Mouse (Mus musculus): Measurements from ENCODE around the gene Smpdl3a. TPM values are rescaled to one million over a fixed set of nuclear protein-coding genes. Genes with fewer than 3 reads are reported as not detected.
A peak's percentile ranks its signal among the peaks of the same experiment; 100 is the strongest.

Gene Smpdl3a
- polyA plus RNA-seq (2014; fragmentation: Nextera tagmentation; extraction: Ambion mirVana), result 9.2 and 9.4 TPM in 2 replicates

- Histone ChIP-seq H3K27ac (ENCODE audit: low read depth, low read length) (0 out of 2 replicates have a peak within 1 kb of the TSS, but pooled peaks have one; percentile 37), H3K27me3 (ENCODE audit: control insufficient read depth, insufficient read depth, low read length) (no peaks in the 10 kb centered on the region), H3K4me3 (ENCODE audit: low read depth, low read length) (peak within 1 kb of the TSS; percentile 37), H3K9me3 (ENCODE audit: control insufficient read depth, low read length) (peaks cover 2% of the 10 kb centered on the region; the same call in 1 of the 2 replicates), H3K36me3 (ENCODE audit: control insufficient read depth, insufficient read depth, low read length) (no peaks in the 10 kb centered on the region), H3K9ac (ENCODE audit: low read length) (peak within 1 kb of the TSS; percentile 70), H3K4me2 (ENCODE audit: low read depth, low read length, severe bottlenecking) (peak within 1 kb of the TSS; percentile 80), H3K4me1 (replicated peaks; ENCODE audit: control insufficient read depth, insufficient read depth, low read length) (peaks cover 16% of the 10 kb centered on the region; the same call in 1 of the 2 replicates)
- WGBS, result 77% methylated on average over 7 of the region's 7 CpGs
- DNase-seq (ENCODE audit: low spot score) (no peak), ATAC-seq (replicated peaks; ENCODE audit: low FRiP score) (no peak)
Measured at GRCm38 (mm10) chr10:57794018-57794417, at the start of gene Smpdl3a. Gene Smpdl3a (plus strand): TSS chr10:57794335.

- no peak overlapping the region for H3K9ac ChIP-seq (ENCODE audit: low read length)
- H3K4me3 ChIP-seq (ENCODE audit: low read depth, low read length), result no peak overlapping the region
- no peaks in the 10 kb centered on the region for H3K27me3 ChIP-seq (ENCODE audit: control insufficient read depth, insufficient read depth, low read length)
- H3K36me3 ChIP-seq (ENCODE audit: control insufficient read depth, insufficient read depth, low read length), result no peaks in the 10 kb centered on the region
- no peak for ATAC-seq (replicated peaks; ENCODE audit: low FRiP score)
- H3K9me3 ChIP-seq (ENCODE audit: control insufficient read depth, low read length), result no peaks in the 10 kb centered on the region
- no peak overlapping the region for H3K4me2 ChIP-seq (ENCODE audit: low read depth, low read length, severe bottlenecking)
- no peak overlapping the region for H3K27ac ChIP-seq (ENCODE audit: low read depth, low read length)
- DNase-seq (ENCODE audit: low spot score), result no peak
- H3K4me1 ChIP-seq (replicated peaks; ENCODE audit: control insufficient read depth, insufficient read depth, low read length), result no peaks in the 10 kb centered on the region; the same call in 1 of the 2 replicates
Measured at GRCm38 (mm10) chr10:57745452-57745851, 48.7 kb upstream of the Smpdl3a start.

GRCm38 (mm10) chr10:57747127-57747526 is 47.0 kb upstream of the Smpdl3a start:
- H3K27me3 ChIP-seq (ENCODE audit: control insufficient read depth, insufficient read depth, low read length), result no peaks in the 10 kb centered on the region
- no peaks in the 10 kb centered on the region for H3K9me3 ChIP-seq (ENCODE audit: control insufficient read depth, low read length)
- H3K9ac ChIP-seq (ENCODE audit: low read length), result no peak overlapping the region
- no peak overlapping the region for H3K4me3 ChIP-seq (ENCODE audit: low read depth, low read length)
- no peaks in the 10 kb centered on the region for H3K36me3 ChIP-seq (ENCODE audit: control insufficient read depth, insufficient read depth, low read length)
- DNase-seq (ENCODE audit: low spot score) (no peak), ATAC-seq (replicated peaks; ENCODE audit: low FRiP score) (no peak)
- no peak overlapping the region for H3K27ac ChIP-seq (ENCODE audit: low read depth, low read length)
- H3K4me1 ChIP-seq (replicated peaks; ENCODE audit: control insufficient read depth, insufficient read depth, low read length), result no peaks in the 10 kb centered on the region; the same call in 1 of the 2 replicates
- H3K4me2 ChIP-seq (ENCODE audit: low read depth, low read length, severe bottlenecking), result no peak overlapping the region

GRCm38 (mm10) chr10:57753343-57753742 is 40.8 kb upstream of the Smpdl3a start:
- H3K4me3 ChIP-seq (ENCODE audit: low read depth, low read length), result no peak overlapping the region
- no peaks in the 10 kb centered on the region for H3K9me3 ChIP-seq (ENCODE audit: control insufficient read depth, low read length)
- ATAC-seq (replicated peaks; ENCODE audit: low FRiP score), result no peak
- H3K9ac ChIP-seq (ENCODE audit: low read length), result no peak overlapping the region
- no peaks in the 10 kb centered on the region for H3K27me3 ChIP-seq (ENCODE audit: control insufficient read depth, insufficient read depth, low read length)
- no peaks in the 10 kb centered on the region for H3K4me1 ChIP-seq (replicated peaks; ENCODE audit: control insufficient read depth, insufficient read depth, low read length)
- DNase-seq (ENCODE audit: low spot score), result no peak
- H3K4me2 ChIP-seq (ENCODE audit: low read depth, low read length, severe bottlenecking), result no peak overlapping the region
- H3K36me3 ChIP-seq (ENCODE audit: control insufficient read depth, insufficient read depth, low read length), result no peaks in the 10 kb centered on the region
- H3K27ac ChIP-seq (ENCODE audit: low read depth, low read length), result no peak overlapping the region
- WGBS, result 89% methylated on average over 1 of the region's 1 CpGs

- DNase-seq (ENCODE audit: low spot score), result no peak
- Histone ChIP-seq H3K4me2 (ENCODE audit: low read depth, low read length, severe bottlenecking) (no peak overlapping the region), H3K27ac (ENCODE audit: low read depth, low read length) (no peak overlapping the region), H3K9ac (ENCODE audit: low read length) (no peak overlapping the region), H3K36me3 (ENCODE audit: control insufficient read depth, insufficient read depth, low read length) (no peaks in the 10 kb centered on the region), H3K4me3 (ENCODE audit: low read depth, low read length) (no peak overlapping the region), H3K27me3 (ENCODE audit: control insufficient read depth, insufficient read depth, low read length) (no peaks in the 10 kb centered on the region), H3K9me3 (ENCODE audit: control insufficient read depth, low read length) (no peaks in the 10 kb centered on the region), H3K4me1 (replicated peaks; ENCODE audit: control insufficient read depth, insufficient read depth, low read length) (no peaks in the 10 kb centered on the region)
- ATAC-seq (replicated peaks; ENCODE audit: low FRiP score), result no peak
- 93% methylated on average over 2 of the region's 2 CpGs for WGBS
Measured at GRCm38 (mm10) chr10:57755201-57755736, 38.9 kb upstream of the Smpdl3a start.

- no peak overlapping the region for H3K9ac ChIP-seq (ENCODE audit: low read length)
- H3K4me1 ChIP-seq (replicated peaks; ENCODE audit: control insufficient read depth, insufficient read depth, low read length), result no peaks in the 10 kb centered on the region
- H3K4me3 ChIP-seq (ENCODE audit: low read depth, low read length), result no peak overlapping the region
- H3K9me3 ChIP-seq (ENCODE audit: control insufficient read depth, low read length), result no peaks in the 10 kb centered on the region
- no peak for DNase-seq (ENCODE audit: low spot score)
- no peak overlapping the region for H3K27ac ChIP-seq (ENCODE audit: low read depth, low read length)
- no peaks in the 10 kb centered on the region for H3K36me3 ChIP-seq (ENCODE audit: control insufficient read depth, insufficient read depth, low read length)
- ATAC-seq (replicated peaks; ENCODE audit: low FRiP score), result no peak
- H3K4me2 ChIP-seq (ENCODE audit: low read depth, low read length, severe bottlenecking), result no peak overlapping the region
- H3K27me3 ChIP-seq (ENCODE audit: control insufficient read depth, insufficient read depth, low read length), result no peaks in the 10 kb centered on the region
- 84% methylated on average over 2 of the region's 2 CpGs for WGBS
Measured at GRCm38 (mm10) chr10:57758999-57759398, 35.1 kb upstream of the Smpdl3a start.

- 75% methylated on average over 3 of the region's 3 CpGs for WGBS
- Histone ChIP-seq H3K27me3 (ENCODE audit: control insufficient read depth, insufficient read depth, low read length) (no peaks in the 10 kb centered on the region), H3K9me3 (ENCODE audit: control insufficient read depth, low read length) (no peaks in the 10 kb centered on the region), H3K4me3 (ENCODE audit: low read depth, low read length) (no peak overlapping the region), H3K4me2 (ENCODE audit: low read depth, low read length, severe bottlenecking) (no peak overlapping the region), H3K27ac (ENCODE audit: low read depth, low read length) (no peak overlapping the region), H3K36me3 (ENCODE audit: control insufficient read depth, insufficient read depth, low read length) (no peaks in the 10 kb centered on the region), H3K4me1 (replicated peaks; ENCODE audit: control insufficient read depth, insufficient read depth, low read length) (no peaks in the 10 kb centered on the region), H3K9ac (ENCODE audit: low read length) (no peak overlapping the region)
- ATAC-seq (replicated peaks; ENCODE audit: low FRiP score) (no peak), DNase-seq (ENCODE audit: low spot score) (no peak)
Measured at GRCm38 (mm10) chr10:57760694-57761093, 33.4 kb upstream of the Smpdl3a start.

GRCm38 (mm10) chr10:57763044-57763443 is 31.1 kb upstream of the Smpdl3a start:
- 69% methylated on average over 1 of the region's 1 CpGs for WGBS

More at GRCm38 (mm10) chr10:57763044-57763443, 31.1 kb upstream of the Smpdl3a start:
- no peak overlapping the region for H3K4me2 ChIP-seq (ENCODE audit: low read depth, low read length, severe bottlenecking)
- no peak overlapping the region for H3K4me3 ChIP-seq (ENCODE audit: low read depth, low read length)
- no peaks in the 10 kb centered on the region for H3K9me3 ChIP-seq (ENCODE audit: control insufficient read depth, low read length)
- no peak overlapping the region for H3K9ac ChIP-seq (ENCODE audit: low read length)
- H3K27ac ChIP-seq (ENCODE audit: low read depth, low read length), result no peak overlapping the region
- H3K36me3 ChIP-seq (ENCODE audit: control insufficient read depth, insufficient read depth, low read length), result no peaks in the 10 kb centered on the region
- DNase-seq (ENCODE audit: low spot score) (no peak), ATAC-seq (replicated peaks; ENCODE audit: low FRiP score) (no peak)
- no peaks in the 10 kb centered on the region for H3K4me1 ChIP-seq (replicated peaks; ENCODE audit: control insufficient read depth, insufficient read depth, low read length)
- no peaks in the 10 kb centered on the region for H3K27me3 ChIP-seq (ENCODE audit: control insufficient read depth, insufficient read depth, low read length)
